Mouse (Mus musculus) C2C12 (cell line): ENCODE results near the gene Inhbe. TPM values are rescaled to one million over a fixed set of nuclear protein-coding genes. Genes with fewer than 3 reads are reported as not detected.

ENCODE experiments used
- H3K27me3 ChIP-seq: one replicate; pipeline ENCODE4 v1.6.1; 2011; ENCODE audit not compliant: control insufficient read depth, insufficient read depth, insufficient read length
- H3K36me3 ChIP-seq: one replicate; pipeline ENCODE4 v1.6.1; 2011; ENCODE audit not compliant: control insufficient read depth, insufficient read depth
- H3K4me3 ChIP-seq: one replicate; pipeline ENCODE4 v1.5.1; 2011; ENCODE audit warnings: mild to moderate bottlenecking, control low read depth; ENCODE audit not compliant: poor library complexity, insufficient read depth, severe bottlenecking
- H3K79me2 ChIP-seq: one replicate; pipeline ENCODE4 v1.6.1; 2011; ENCODE audit not compliant: control insufficient read depth, insufficient read depth
- H3K79me3 ChIP-seq: one replicate; pipeline ENCODE4 v1.6.1; 2011; ENCODE audit warnings: low read depth, control low read depth
- H3ac ChIP-seq: one replicate; pipeline ENCODE3; 2011; ENCODE audit warnings: low read depth; ENCODE audit not compliant: control insufficient read depth, insufficient read length
- CEBPB ChIP-seq: IDR thresholded peaks from one replicate; pipeline ENCODE4 v1.6.1; 2011; ENCODE audit warnings: low read depth, mild to moderate bottlenecking, control low read depth, moderate library complexity
- CTCF ChIP-seq: IDR thresholded peaks from one replicate; pipeline ENCODE4 v1.5.1; 2011; ENCODE audit not compliant: control insufficient read depth, insufficient read depth, insufficient read length
- FOSL1 ChIP-seq: IDR thresholded peaks from one replicate; pipeline ENCODE4 v1.8.0; 2011; ENCODE audit warnings: mild to moderate bottlenecking, low read length; ENCODE audit not compliant: poor library complexity, insufficient read depth, severe bottlenecking
- MAX ChIP-seq: IDR thresholded peaks from one replicate; pipeline ENCODE4 v1.6.1; 2011; ENCODE audit warnings: mild to moderate bottlenecking, control low read depth
- MYOD1 ChIP-seq: IDR thresholded peaks from one replicate; pipeline ENCODE4 v1.6.1; 2011; ENCODE audit warnings: low read depth; ENCODE audit not compliant: control insufficient read depth, insufficient read length
- MYOG ChIP-seq: IDR thresholded peaks from one replicate; pipeline ENCODE4 v1.6.1; 2011; ENCODE audit not compliant: control insufficient read depth, insufficient read length; ENCODE audit errors: extremely low read depth
- USF1 ChIP-seq: IDR thresholded peaks from one replicate; pipeline ENCODE4 v1.6.1; 2011; ENCODE audit warnings: low read depth, mild to moderate bottlenecking, control low read depth, moderate library complexity
- polyA plus RNA-seq: library from polyadenylated mRNA; unstranded; fragments of >200 nt; fragmentation: generic; extraction: Trizol; gene quantifications from one replicate; pipeline ENCODE4 v1.2.1, GENCODE M21; 2012; ENCODE audit warnings: missing spikeins

Inhbe gene
- polyA plus RNA-seq, 1 experiment: not detected

- Histone ChIP-seq H3K79me2 (peaks cover under 1% of the 10 kb centered on the region), H3K79me3 (no peaks in the 10 kb centered on the region), H3ac (no peak overlapping the region), H3K36me3 (peaks cover 96% of the 10 kb centered on the region), H3K4me3 (no peak overlapping the region), H3K27me3 (no peaks in the 10 kb centered on the region)
- TF ChIP-seq CEBPB (no peak), MAX (no peak), MYOD1 (no peak), FOSL1 (no peak), CTCF (no peak), USF1 (no peak), MYOG (no peak)
Observed at GRCm38 (mm10) chr10:127300361-127300760, 53.9 kb downstream of the Inhbe start.

Other genes with a start within 250 kb of the Inhbe start
- gene Os9, start 233.3 kb downstream of the Inhbe start, polyA plus RNA-seq: 35.6 TPM
- gene B4galnt1, start 189.2 kb downstream of the Inhbe start, polyA plus RNA-seq: 23.8 TPM
- gene Slc26a10, start 173.8 kb downstream of the Inhbe start, polyA plus RNA-seq: 2.9 TPM
- 31.8 TPM for gene Arhgef25, start 164.3 kb downstream of the Inhbe start, polyA plus RNA-seq
- 24.4 TPM for gene Dtx3, start 158.7 kb downstream of the Inhbe start, polyA plus RNA-seq
- 25.8 TPM for gene Pip4k2c, start 142.8 kb downstream of the Inhbe start, polyA plus RNA-seq
- gene Kif5a, start 91.1 kb downstream of the Inhbe start, polyA plus RNA-seq: 0.29 TPM
- gene Dctn2, start 88.0 kb downstream of the Inhbe start, polyA plus RNA-seq: 170 TPM
- gene Mbd6, start 65.4 kb downstream of the Inhbe start, polyA plus RNA-seq: 15.2 TPM
- 155 TPM for gene Mars, start 42.6 kb downstream of the Inhbe start, polyA plus RNA-seq
- 0.78 TPM for gene Arhgap9, start 32.4 kb downstream of the Inhbe start, polyA plus RNA-seq
- gene Gli1, start 12.4 kb downstream of the Inhbe start, polyA plus RNA-seq: 1.6 TPM
- not detected for gene Inhbc, start 16.0 kb upstream of the Inhbe start, polyA plus RNA-seq
- gene R3hdm2, start 25.9 kb upstream of the Inhbe start, polyA plus RNA-seq: 31.0 TPM
- 9.7 TPM for gene Stac3, start 147.3 kb upstream of the Inhbe start, polyA plus RNA-seq
- gene Ndufa4l2, start 160.6 kb upstream of the Inhbe start, polyA plus RNA-seq: 0.42 TPM
- gene Shmt2, start 168.0 kb upstream of the Inhbe start, polyA plus RNA-seq: 340 TPM
- 1.2 TPM for gene Nxph4, start 180.1 kb upstream of the Inhbe start, polyA plus RNA-seq